Mouse (Mus musculus) stomach, postnatal 0 days (tissue): ENCODE measurements around the gene Ms4a12. TPM values are rescaled to one million over a fixed set of nuclear protein-coding genes. Genes with fewer than 3 reads are reported as not detected.

Source experiments
- ATAC-seq: fragments of 200-750 bp; cut with Nextera tagmentation; 2 replicates; pipeline ENCODE4 v1.8.0; 2017; ENCODE audit not compliant: low FRiP score, low TSS enrichment
- DNase-seq: peaks from one replicate; pipeline ENCODE4 v3.0.0-alpha.2; 2016; ENCODE audit warnings: low spot score
- H3K27ac ChIP-seq: fragments of 300-500 bp; sonication (generic); replicated peaks from 2 replicates; pipeline ENCODE4 v1.5.1; 2014; ENCODE audit warnings: mild to moderate bottlenecking, control low read depth
- H3K27me3 ChIP-seq: fragments of 300-500 bp; sonication (generic); 2 replicates; pipeline ENCODE4 v1.6.1; 2014; ENCODE audit warnings: low read length; ENCODE audit not compliant: control insufficient read depth, insufficient read depth
- H3K36me3 ChIP-seq: fragments of 300-500 bp; sonication (generic); 2 replicates; pipeline ENCODE4 v1.6.1; 2014; ENCODE audit warnings: low read length, mixed read lengths; ENCODE audit not compliant: control insufficient read depth, insufficient read depth
- H3K4me1 ChIP-seq: fragments of 300-500 bp; sonication (generic); replicated peaks from 2 replicates; pipeline ENCODE4 v1.6.1; 2014; ENCODE audit warnings: antibody characterized with exemption; ENCODE audit not compliant: control insufficient read depth, insufficient read depth
- H3K4me2 ChIP-seq: fragments of 300-500 bp; sonication (generic); replicated peaks from 2 replicates; pipeline ENCODE4 v1.6.1; 2014; ENCODE audit warnings: low read depth, mild to moderate bottlenecking, control low read depth, moderate library complexity
- H3K4me3 ChIP-seq: fragments of 300-500 bp; sonication (generic); 2 replicates; pipeline ENCODE4 v1.5.1; 2014; ENCODE audit warnings: low read depth, low read length, control low read depth
- H3K9ac ChIP-seq: fragments of 300-500 bp; sonication (generic); 2 replicates; pipeline ENCODE4 v1.6.1; 2014; ENCODE audit warnings: mild to moderate bottlenecking, low read length, control low read depth, mixed read lengths
- H3K9me3 ChIP-seq: fragments of 300-500 bp; sonication (generic); 2 replicates; pipeline ENCODE4 v1.6.1; 2016; ENCODE audit warnings: low read length; ENCODE audit not compliant: control insufficient read depth
- CTCF ChIP-seq: IDR thresholded peaks from 2 replicates; pipeline ENCODE4 v1.5.1; 2016; ENCODE audit warnings: antibody characterized with exemption, low read depth, mild to moderate bottlenecking, moderate library complexity
- EP300 ChIP-seq: optimal IDR thresholded peaks from 2 replicates; pipeline ENCODE3; 2016; ENCODE audit warnings: antibody characterized with exemption
- WGBS: fragments of 180-500 bp; shearing (Covaris S2); extraction: QIAGEN DNeasy Blood & Tissue Kit; methylation state at CpG from one replicate; pipeline ENCODE4 v1.1.7; 2014; 5-methylcytosine and 5-hydroxymethylcytosine counted together
- polyA plus RNA-seq: library from polyadenylated mRNA; unstranded; fragments of >200 nt; fragmentation: Nextera tagmentation; extraction: Ambion mirVana; gene quantifications from 2 replicates; pipeline ENCODE4 v1.2.1, GENCODE M21; 2015

Gene Ms4a12
- polyA plus RNA-seq = 0.51 and 0.73 TPM in 2 replicates

DNA sequence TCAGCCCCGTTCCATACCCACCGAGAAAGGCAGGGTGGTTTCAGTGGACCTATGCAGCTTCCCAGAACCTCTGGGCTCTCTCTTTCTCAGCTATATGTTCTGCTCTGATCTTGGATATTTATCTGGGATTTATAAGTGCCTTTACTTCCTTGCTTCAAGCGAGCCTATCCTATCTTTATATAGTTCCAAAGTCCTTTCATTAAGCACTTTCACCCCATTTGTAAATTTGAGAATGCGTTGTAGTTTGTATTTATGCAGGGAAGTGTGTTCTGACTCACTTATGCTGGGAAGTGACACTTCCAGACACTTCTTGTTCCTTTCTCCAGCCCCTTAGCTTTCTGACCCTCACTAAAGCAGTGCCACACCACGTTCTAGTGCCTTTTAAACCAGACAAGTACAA, at the start of gene Ms4a12:
Gene Ms4a12, minus strand, starts transcription at position 101 of the 400 bp plus-strand sequence.
- no peaks in the 10 kb centered on the region for H3K4me1 ChIP-seq
- H3K27me3 ChIP-seq = no peaks in the 10 kb centered on the region
- H3K4me3 ChIP-seq = no peak within 1 kb of the TSS
- 56% methylated on average over 5 of the region's 5 CpGs for WGBS
- H3K9me3 ChIP-seq = no peaks in the 10 kb centered on the region
- H3K36me3 ChIP-seq = no peaks in the 10 kb centered on the region
- no peak within 1 kb of the TSS for H3K9ac ChIP-seq
- TF ChIP-seq EP300 (no peak), CTCF (no peak)
- peak; percentile 48; the same call in 1 of the 2 replicates for ATAC-seq
- H3K27ac ChIP-seq = peak within 1 kb of the TSS; percentile 19; the same call in 1 of the 2 replicates
- no peak for DNase-seq
- H3K4me2 ChIP-seq = no peak within 1 kb of the TSS

DNA sequence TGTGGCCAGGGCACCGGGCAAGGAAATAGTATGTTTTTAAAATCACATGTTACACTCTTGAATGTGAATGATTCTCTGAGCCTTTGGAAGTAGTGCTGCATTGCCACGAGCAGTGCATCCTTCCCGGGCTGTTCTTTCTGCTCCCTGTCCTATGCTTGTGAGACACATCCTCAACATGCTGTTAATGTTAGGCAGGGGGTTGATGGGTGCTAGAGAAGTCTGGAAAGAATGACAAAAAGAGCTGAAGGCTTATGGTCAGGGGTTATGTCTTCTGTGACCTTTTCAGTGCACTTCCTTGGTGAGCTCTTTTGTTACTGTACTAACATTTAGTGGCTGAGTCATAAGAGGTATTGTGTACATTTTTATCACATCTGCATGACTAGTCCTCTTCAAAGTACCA, 48.0 kb upstream of the Ms4a12 start:
- ATAC-seq (no peak), DNase-seq (no peak)
- Histone ChIP-seq H3K9ac (no peak overlapping the region), H3K27ac (no peak overlapping the region), H3K4me3 (no peak overlapping the region), H3K4me2 (no peak overlapping the region), H3K27me3 (no peaks in the 10 kb centered on the region), H3K4me1 (no peaks in the 10 kb centered on the region), H3K36me3 (no peaks in the 10 kb centered on the region), H3K9me3 (no peaks in the 10 kb centered on the region)
- 75% methylated on average over 3 of the region's 3 CpGs for WGBS
- TF ChIP-seq EP300 (no peak), CTCF (no peak)

DNA sequence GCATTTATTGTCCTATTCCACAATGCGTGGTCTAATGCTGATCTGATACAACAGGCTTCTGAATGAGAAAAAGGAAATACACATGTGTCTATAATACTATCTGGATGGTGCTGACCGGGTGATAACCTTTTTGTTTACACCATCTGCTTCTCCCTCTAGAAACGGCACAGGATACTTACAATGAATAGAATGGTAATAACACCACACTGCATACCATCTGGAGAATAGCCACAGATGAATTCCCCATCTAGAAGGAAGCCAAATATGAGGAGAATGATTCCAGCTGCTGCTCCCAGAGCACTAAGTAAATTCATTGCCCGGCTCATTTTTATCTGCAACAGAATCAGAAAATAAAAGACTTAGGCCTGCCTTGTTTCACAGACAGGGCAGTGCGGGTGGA, 44.2 kb upstream of the Ms4a12 start:
- H3K36me3 ChIP-seq = no peaks in the 10 kb centered on the region
- H3K27me3 ChIP-seq = no peaks in the 10 kb centered on the region
- H3K27ac ChIP-seq = no peak overlapping the region
- DNase-seq (no peak), ATAC-seq (no peak)
- 10% methylated on average over 5 of the region's 5 CpGs for WGBS
- H3K4me3 ChIP-seq = no peak overlapping the region
- no peak overlapping the region for H3K4me2 ChIP-seq
- H3K9ac ChIP-seq = no peak overlapping the region
- no peak for TF ChIP-seq EP300
- no peak for TF ChIP-seq CTCF
- H3K9me3 ChIP-seq = no peaks in the 10 kb centered on the region
- no peaks in the 10 kb centered on the region for H3K4me1 ChIP-seq

DNA sequence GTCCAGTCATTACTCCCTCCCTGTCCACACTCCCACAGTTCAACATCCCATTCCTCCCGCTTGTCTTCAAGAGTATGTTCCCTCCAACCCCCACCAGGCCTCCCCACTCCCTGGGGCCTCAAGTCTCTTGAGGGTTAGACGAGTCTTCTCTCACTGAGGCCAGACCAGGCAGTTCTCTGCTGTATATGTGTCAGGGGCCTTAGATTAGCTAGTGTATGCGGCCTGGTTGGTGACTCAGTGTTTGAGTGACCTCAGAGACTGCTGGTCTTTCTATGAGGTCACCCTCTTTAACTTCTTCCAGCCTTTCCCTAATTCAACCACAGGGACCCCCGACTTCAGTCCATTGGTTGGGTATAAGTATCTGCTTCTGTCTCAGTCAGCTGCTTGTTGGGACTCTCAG, 34.7 kb upstream of the Ms4a12 start:
- TF ChIP-seq CTCF (no peak), EP300 (no peak)
- 74% methylated on average over 4 of the region's 4 CpGs for WGBS
- no peak overlapping the region for H3K4me2 ChIP-seq
- no peaks in the 10 kb centered on the region for H3K27me3 ChIP-seq
- H3K9ac ChIP-seq = no peak overlapping the region
- no peak overlapping the region for H3K27ac ChIP-seq
- DNase-seq (no peak), ATAC-seq (0 out of 2 replicates have a peak, but pooled peaks have one; percentile 45)
- no peaks in the 10 kb centered on the region for H3K4me1 ChIP-seq
- H3K36me3 ChIP-seq = no peaks in the 10 kb centered on the region
- H3K4me3 ChIP-seq = no peak overlapping the region
- no peaks in the 10 kb centered on the region for H3K9me3 ChIP-seq

DNA sequence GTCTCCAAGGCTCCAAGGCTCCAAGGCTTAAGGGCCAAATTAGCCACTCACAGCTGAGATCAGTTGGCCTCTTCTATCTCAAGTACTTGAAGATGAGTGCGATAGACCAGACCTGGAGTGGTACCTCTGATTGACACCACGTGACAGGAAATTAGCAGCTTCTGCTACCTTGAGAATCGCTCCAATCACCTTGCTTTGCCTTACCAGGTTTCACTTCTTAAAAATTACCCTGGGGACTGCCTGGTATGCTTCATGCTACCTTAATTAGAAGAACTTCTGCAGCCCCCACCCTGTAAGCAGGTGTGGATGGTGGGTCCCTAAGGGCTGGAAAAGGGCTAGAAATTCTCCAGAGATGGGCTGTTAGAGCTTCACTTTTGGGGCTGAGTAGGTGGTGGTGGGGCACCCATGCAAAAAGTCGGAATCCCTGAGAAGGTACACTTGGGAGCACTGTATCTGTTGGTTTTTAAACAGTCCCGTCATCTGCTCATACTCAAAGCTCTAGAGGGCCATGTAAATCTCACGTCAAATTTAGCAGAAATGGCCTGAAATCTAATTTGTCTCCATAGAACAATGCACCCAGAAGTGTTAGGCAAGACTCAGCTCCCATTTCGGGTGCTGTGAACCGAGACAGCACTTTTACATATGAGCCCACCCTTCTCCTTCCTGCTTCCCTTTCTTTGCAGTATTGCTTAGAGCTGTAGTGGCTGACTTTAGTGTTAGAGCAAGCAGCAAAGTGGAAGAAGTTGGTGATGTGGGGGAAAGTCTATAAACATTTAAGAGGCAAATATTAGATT, 34.0 kb upstream of the Ms4a12 start, which contains the start of gene Ms4a1:
Gene Ms4a1, minus strand, starts transcription at position 190 of the 794 bp plus-strand sequence.
- H3K27ac ChIP-seq = no peak within 1 kb of the TSS
- H3K4me1 ChIP-seq = no peaks in the 10 kb centered on the region
- WGBS = 83% methylated on average over 8 of the region's 8 CpGs
- H3K4me2 ChIP-seq = no peak within 1 kb of the TSS
- H3K27me3 ChIP-seq = no peaks in the 10 kb centered on the region
- TF ChIP-seq CTCF (no peak), EP300 (no peak)
- no peak within 1 kb of the TSS for H3K4me3 ChIP-seq
- DNase-seq (no peak), ATAC-seq (no peak)
- no peaks in the 10 kb centered on the region for H3K36me3 ChIP-seq
- H3K9me3 ChIP-seq = no peaks in the 10 kb centered on the region
- H3K9ac ChIP-seq = no peak within 1 kb of the TSS

DNA sequence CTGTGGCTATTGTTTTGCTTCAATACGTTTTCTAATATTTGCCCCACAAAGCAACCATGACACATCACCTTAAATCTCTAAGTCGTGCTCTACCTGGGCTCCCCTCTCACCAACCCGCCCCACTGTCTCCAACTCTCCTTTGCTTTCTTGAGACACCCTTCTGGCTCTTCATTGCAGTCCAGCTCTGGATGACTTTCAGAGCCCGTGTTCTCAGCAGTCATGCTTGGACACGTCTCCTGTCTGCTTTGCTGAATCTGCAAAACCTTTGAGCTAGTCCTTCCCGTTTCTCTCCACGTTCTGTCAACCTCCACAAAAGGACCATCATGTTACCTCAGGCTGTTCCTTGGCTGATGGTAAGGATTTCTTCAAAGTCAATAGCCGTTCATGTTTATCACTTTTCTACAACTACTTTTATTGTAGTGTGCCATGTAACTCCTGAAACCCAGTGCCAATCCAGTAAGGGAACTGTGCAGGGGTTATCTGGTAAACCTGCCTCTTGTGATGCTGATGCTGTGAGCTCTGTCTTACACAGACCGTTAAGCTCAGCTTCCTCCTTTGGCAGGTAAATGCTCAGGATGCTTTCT, 32.4 kb upstream of the Ms4a12 start:
- TF ChIP-seq EP300 (no peak), CTCF (no peak)
- Histone ChIP-seq H3K9ac (no peak overlapping the region), H3K4me3 (no peak overlapping the region), H3K4me1 (no peaks in the 10 kb centered on the region), H3K4me2 (no peak overlapping the region), H3K27me3 (no peaks in the 10 kb centered on the region), H3K9me3 (no peaks in the 10 kb centered on the region), H3K27ac (no peak overlapping the region), H3K36me3 (no peaks in the 10 kb centered on the region)
- DNase-seq = no peak
- WGBS = 72% methylated on average over 9 of the region's 9 CpGs
- no peak for ATAC-seq
